Mouse (Mus musculus): ENCODE results near the gene Avpi1.

- TF ChIP-seq CTCF (IDR thresholded peaks at IDR 0.05; ENCODE audit: extremely low read depth, insufficient read length, insufficient replicate concordance, low read depth, low read length), result no peak
- no peak for TF ChIP-seq POLR2A (IDR thresholded peaks at IDR 0.05; ENCODE audit: low read depth, low read length)
Observed at GRCm38 (mm10) chr19:42104681-42105080, 24.2 kb downstream of the Avpi1 start.
